Mouse (Mus musculus) liver, embryonic 12.5 days (tissue): ENCODE measurements around the gene Mmp24. TPM values are rescaled to one million over a fixed set of nuclear protein-coding genes. Genes with fewer than 3 reads are reported as not detected.
"Not testable (repeated sequence)": the region's sequence is repeated elsewhere in the genome, so short reads cannot be mapped to it uniquely, and the experiment has no call there.

ENCODE experiments used
- ATAC-seq: fragments of 200-750 bp; cut with Nextera tagmentation; 2 replicates; pipeline ENCODE4 v1.8.0; 2017; ENCODE audit warnings: moderate number of reproducible peaks, mild to moderate bottlenecking, moderate library complexity
- H3K27ac ChIP-seq: fragments of 300-500 bp; sonication (generic); 2 replicates; pipeline ENCODE4 v1.5.1; 2016; ENCODE audit warnings: mild to moderate bottlenecking
- H3K27me3 ChIP-seq: fragments of 300-500 bp; sonication (generic); replicated peaks from 2 replicates; pipeline ENCODE4 v1.6.1; 2016; ENCODE audit warnings: mild to moderate bottlenecking, moderate library complexity
- H3K36me3 ChIP-seq: fragments of 300-500 bp; sonication (generic); 2 replicates; pipeline ENCODE4 v1.6.1; 2016; ENCODE audit warnings: mild to moderate bottlenecking, moderate library complexity
- H3K4me1 ChIP-seq: fragments of 300-500 bp; sonication (generic); 2 replicates; pipeline ENCODE4 v1.6.1; 2016
- H3K4me2 ChIP-seq: fragments of 300-500 bp; sonication (generic); 2 replicates; pipeline ENCODE4 v1.6.1; 2016; ENCODE audit warnings: mild to moderate bottlenecking, moderate library complexity
- H3K4me3 ChIP-seq: fragments of 300-500 bp; sonication (generic); 2 replicates; pipeline ENCODE4 v1.5.1; 2016; ENCODE audit warnings: mild to moderate bottlenecking, moderate library complexity
- H3K9ac ChIP-seq: fragments of 300-500 bp; sonication (generic); 2 replicates; pipeline ENCODE4 v1.6.1; 2016; ENCODE audit warnings: mild to moderate bottlenecking, moderate library complexity
- H3K9me3 ChIP-seq: fragments of 300-500 bp; sonication (generic); replicated peaks from 2 replicates; pipeline ENCODE4 v1.6.1; 2016; ENCODE audit warnings: mild to moderate bottlenecking, moderate library complexity
- WGBS: fragments of 180-500 bp; shearing (Covaris S2); methylation state at CpG from one replicate; pipeline ENCODE4 v1.1.7; 2016; ENCODE audit not compliant: insufficient replicate concordance; 5-methylcytosine and 5-hydroxymethylcytosine counted together
- polyA plus RNA-seq: library from polyadenylated mRNA; unstranded; fragments of >200 nt; fragmentation: Nextera tagmentation; extraction: Ambion mirVana; gene quantifications from 2 replicates; pipeline ENCODE4 v1.2.1, GENCODE M21; 2016

The Mmp24 gene
- 0.04 TPM in 1 of 2 replicates, not detected in the other for polyA plus RNA-seq

- Histone ChIP-seq H3K27me3 (peaks cover 86% of the 10 kb centered on the region), H3K9ac (no peak within 1 kb of the TSS), H3K4me2 (peak within 1 kb of the TSS; percentile 64), H3K4me3 (peak within 1 kb of the TSS; percentile 56), H3K36me3 (no peaks in the 10 kb centered on the region), H3K4me1 (peaks cover 9% of the 10 kb centered on the region; the same call in 1 of the 2 replicates), H3K27ac (no peak within 1 kb of the TSS), H3K9me3 (no peaks in the 10 kb centered on the region)
- WGBS = 2% methylated on average over 90 of the region's 100 CpGs
- no peak for ATAC-seq
Observed at GRCm38 (mm10) chr2:155774927-155775684, at the start of gene Mmp24. Mmp24 (plus strand) TSS chr2:155775342.

GRCm38 (mm10) chr2:155726302-155726701 is 48.8 kb upstream of the Mmp24 start:
- H3K4me3 ChIP-seq = no peak overlapping the region
- H3K27me3 ChIP-seq = no peaks in the 10 kb centered on the region
- H3K36me3 ChIP-seq = peaks cover 10% of the 10 kb centered on the region
- 67% methylated on average over 7 of the region's 7 CpGs for WGBS
- H3K9me3 ChIP-seq = no peaks in the 10 kb centered on the region
- no peak for ATAC-seq
- H3K4me1 ChIP-seq = peaks cover 22% of the 10 kb centered on the region
- no peak overlapping the region for H3K4me2 ChIP-seq
- no peak overlapping the region for H3K27ac ChIP-seq
- H3K9ac ChIP-seq = no peak overlapping the region

GRCm38 (mm10) chr2:155727764-155728395 is 47.3 kb upstream of the Mmp24 start:
- Histone ChIP-seq H3K36me3 (peaks cover 3% of the 10 kb centered on the region; the same call in 1 of the 2 replicates), H3K9me3 (no peaks in the 10 kb centered on the region), H3K27ac (no peak overlapping the region), H3K9ac (no peak overlapping the region), H3K27me3 (no peaks in the 10 kb centered on the region), H3K4me3 (no peak overlapping the region), H3K4me2 (peak overlapping the region; percentile 90; the same call in 1 of the 2 replicates), H3K4me1 (peaks cover 22% of the 10 kb centered on the region)
- WGBS = 72% methylated on average over 7 of the region's 7 CpGs
- ATAC-seq = no peak

GRCm38 (mm10) chr2:155728742-155729141 is 46.4 kb upstream of the Mmp24 start:
- Histone ChIP-seq H3K27me3 (no peaks in the 10 kb centered on the region; the same call in 1 of the 2 replicates), H3K36me3 (peaks cover 3% of the 10 kb centered on the region; the same call in 1 of the 2 replicates), H3K4me2 (peak overlapping the region; percentile 90), H3K9me3 (no peaks in the 10 kb centered on the region), H3K4me3 (peak overlapping the region; percentile 81), H3K9ac (peak overlapping the region; percentile 82), H3K4me1 (peaks cover 22% of the 10 kb centered on the region), H3K27ac (peak overlapping the region; percentile 23)
- 5% methylated on average over 15 of the region's 15 CpGs for WGBS
- peak; percentile 11; the same call in 1 of the 2 replicates for ATAC-seq

GRCm38 (mm10) chr2:155729158-155729645 is 45.9 kb upstream of the Mmp24 start, which contains the start of gene Edem2:
Edem2 (minus strand) TSS chr2:155729475.
- Histone ChIP-seq H3K4me1 (peaks cover 22% of the 10 kb centered on the region), H3K4me2 (peak within 1 kb of the TSS; percentile 90), H3K27ac (peak within 1 kb of the TSS; percentile 23), H3K9me3 (no peaks in the 10 kb centered on the region), H3K9ac (peak within 1 kb of the TSS; percentile 82), H3K4me3 (peak within 1 kb of the TSS; percentile 81), H3K27me3 (peaks cover under 1% of the 10 kb centered on the region), H3K36me3 (peaks cover 3% of the 10 kb centered on the region; the same call in 1 of the 2 replicates)
- ATAC-seq = peak; percentile 93
- 0% methylated on average over 33 of the region's 33 CpGs for WGBS

GRCm38 (mm10) chr2:155735080-155735479 is 40.1 kb upstream of the Mmp24 start:
- no peak overlapping the region for H3K4me2 ChIP-seq
- peaks cover 6% of the 10 kb centered on the region for H3K27me3 ChIP-seq
- WGBS = 70% methylated on average over 5 of the region's 5 CpGs
- no peaks in the 10 kb centered on the region for H3K4me1 ChIP-seq
- H3K4me3 ChIP-seq = no peak overlapping the region
- H3K9me3 ChIP-seq = no peaks in the 10 kb centered on the region
- no peak for ATAC-seq
- H3K27ac ChIP-seq = no peak overlapping the region
- no peaks in the 10 kb centered on the region for H3K36me3 ChIP-seq
- H3K9ac ChIP-seq = no peak overlapping the region

- 61% methylated on average over 5 of the region's 5 CpGs for WGBS
- H3K4me3 ChIP-seq, H3K36me3 ChIP-seq, H3K4me1 ChIP-seq, H3K9ac ChIP-seq, H3K27ac ChIP-seq, H3K27me3 ChIP-seq, ATAC-seq, H3K4me2 ChIP-seq, H3K9me3 ChIP-seq: not testable (repeated sequence)
Observed at GRCm38 (mm10) chr2:155735766-155736165, 39.4 kb upstream of the Mmp24 start, which contains the start of gene Gm17581. Gm17581 (minus strand) TSS chr2:155735866.

- Histone ChIP-seq H3K27ac (no peak overlapping the region), H3K9ac (no peak overlapping the region), H3K4me2 (no peak overlapping the region), H3K9me3 (no peaks in the 10 kb centered on the region), H3K36me3 (no peaks in the 10 kb centered on the region), H3K4me1 (no peaks in the 10 kb centered on the region), H3K27me3 (peaks cover 6% of the 10 kb centered on the region), H3K4me3 (no peak overlapping the region)
- ATAC-seq = no peak
- WGBS = 62% methylated on average over 6 of the region's 6 CpGs
Observed at GRCm38 (mm10) chr2:155736936-155737335, 38.2 kb upstream of the Mmp24 start.

- H3K27me3 ChIP-seq = peaks cover 12% of the 10 kb centered on the region
- H3K36me3 ChIP-seq = no peaks in the 10 kb centered on the region
- H3K9ac ChIP-seq = no peak overlapping the region
- no peak overlapping the region for H3K27ac ChIP-seq
- no peak overlapping the region for H3K4me2 ChIP-seq
- H3K4me1 ChIP-seq = peaks cover 8% of the 10 kb centered on the region
- H3K4me3 ChIP-seq = no peak overlapping the region
- WGBS = 44% methylated on average over 9 of the region's 9 CpGs
- no peak for ATAC-seq
- H3K9me3 ChIP-seq = no peaks in the 10 kb centered on the region
Observed at GRCm38 (mm10) chr2:155737803-155738202, 37.3 kb upstream of the Mmp24 start.

- ATAC-seq = no peak
- 30% methylated on average over 11 of the region's 11 CpGs for WGBS
Observed at GRCm38 (mm10) chr2:155742211-155742610, 32.9 kb upstream of the Mmp24 start.

GRCm38 (mm10) chr2:155742931-155743337 is 32.2 kb upstream of the Mmp24 start:
- H3K27ac ChIP-seq = no peak overlapping the region
- WGBS = 14% methylated on average over 12 of the region's 12 CpGs
- no peaks in the 10 kb centered on the region for H3K9me3 ChIP-seq
- no peak overlapping the region for H3K4me3 ChIP-seq
- H3K4me2 ChIP-seq = peak overlapping the region; percentile 32
- peak; percentile 62; the same call in 1 of the 2 replicates for ATAC-seq
- H3K4me1 ChIP-seq = peaks cover 16% of the 10 kb centered on the region
- H3K36me3 ChIP-seq = no peaks in the 10 kb centered on the region
- H3K9ac ChIP-seq = no peak overlapping the region
- peaks cover 44% of the 10 kb centered on the region for H3K27me3 ChIP-seq

More at GRCm38 (mm10) chr2:155742211-155742610, 32.9 kb upstream of the Mmp24 start:
- Histone ChIP-seq H3K9ac (no peak overlapping the region), H3K4me1 (peaks cover 16% of the 10 kb centered on the region), H3K36me3 (no peaks in the 10 kb centered on the region), H3K9me3 (no peaks in the 10 kb centered on the region), H3K27me3 (peaks cover 42% of the 10 kb centered on the region), H3K4me3 (no peak overlapping the region), H3K4me2 (no peak overlapping the region; the same call in 1 of the 2 replicates), H3K27ac (no peak overlapping the region)

- H3K4me1 ChIP-seq = peaks cover 16% of the 10 kb centered on the region
- no peaks in the 10 kb centered on the region for H3K9me3 ChIP-seq
- no peak overlapping the region for H3K4me3 ChIP-seq
- H3K9ac ChIP-seq = no peak overlapping the region
- 38% methylated on average over 9 of the region's 9 CpGs for WGBS
- H3K27me3 ChIP-seq = peaks cover 44% of the 10 kb centered on the region
- H3K4me2 ChIP-seq = no peak overlapping the region
- ATAC-seq = no peak
- H3K27ac ChIP-seq = no peak overlapping the region
- no peaks in the 10 kb centered on the region for H3K36me3 ChIP-seq
Observed at GRCm38 (mm10) chr2:155743351-155743750, 31.8 kb upstream of the Mmp24 start.
